Mouse (Mus musculus) hindbrain, embryonic 15.5 days (tissue): ENCODE data around the gene Pcif1. TPM values are rescaled to one million over a fixed set of nuclear protein-coding genes. Genes with fewer than 3 reads are reported as not detected.

Source experiments
- ATAC-seq: fragments of 200-750 bp; cut with Nextera tagmentation; 2 replicates; pipeline ENCODE4 v1.8.0; 2017; ENCODE audit warnings: low read depth, moderate number of reproducible peaks, moderate TSS enrichment; ENCODE audit not compliant: low FRiP score
- H3K27ac ChIP-seq: fragments of 300-500 bp; sonication (generic); replicated peaks from 2 replicates; pipeline ENCODE4 v1.5.1; 2015; ENCODE audit warnings: mild to moderate bottlenecking, inconsistent platforms
- H3K27me3 ChIP-seq: fragments of 300-500 bp; sonication (generic); 2 replicates; pipeline ENCODE4 v1.6.1; 2015; ENCODE audit warnings: control low read depth, inconsistent platforms
- H3K36me3 ChIP-seq: fragments of 300-500 bp; sonication (generic); 2 replicates; pipeline ENCODE4 v1.6.1; 2015; ENCODE audit warnings: control low read depth, inconsistent platforms
- H3K4me1 ChIP-seq: fragments of 300-500 bp; sonication (generic); replicated peaks from 2 replicates; pipeline ENCODE4 v1.6.1; 2015; ENCODE audit warnings: control low read depth, inconsistent platforms
- H3K4me2 ChIP-seq: fragments of 300-500 bp; sonication (generic); 2 replicates; pipeline ENCODE4 v1.6.1; 2015; ENCODE audit warnings: moderate library complexity, mild to moderate bottlenecking, inconsistent platforms
- H3K4me3 ChIP-seq: fragments of 300-500 bp; sonication (generic); 2 replicates; pipeline ENCODE4 v1.5.1; 2015; ENCODE audit warnings: mild to moderate bottlenecking, inconsistent platforms
- H3K9ac ChIP-seq: fragments of 300-500 bp; sonication (generic); 2 replicates; pipeline ENCODE4 v1.6.1; 2015; ENCODE audit warnings: inconsistent platforms
- H3K9me3 ChIP-seq: fragments of 300-500 bp; sonication (generic); 2 replicates; pipeline ENCODE4 v1.6.1; 2016; ENCODE audit warnings: control low read depth, inconsistent platforms
- WGBS: fragments of 180-500 bp; shearing (Covaris S2); methylation state at CpG from one replicate; pipeline ENCODE4 v1.1.7; 2015; 5-methylcytosine and 5-hydroxymethylcytosine counted together
- polyA plus RNA-seq: library from polyadenylated mRNA; unstranded; fragments of >200 nt; fragmentation: Nextera tagmentation; extraction: Ambion mirVana; gene quantifications from 2 replicates; pipeline ENCODE4 v1.2.1, GENCODE M21; 2015

The Pcif1 gene
- polyA plus RNA-seq, 1 experiment from 2014 or later, result 78.5 TPM

DNA sequence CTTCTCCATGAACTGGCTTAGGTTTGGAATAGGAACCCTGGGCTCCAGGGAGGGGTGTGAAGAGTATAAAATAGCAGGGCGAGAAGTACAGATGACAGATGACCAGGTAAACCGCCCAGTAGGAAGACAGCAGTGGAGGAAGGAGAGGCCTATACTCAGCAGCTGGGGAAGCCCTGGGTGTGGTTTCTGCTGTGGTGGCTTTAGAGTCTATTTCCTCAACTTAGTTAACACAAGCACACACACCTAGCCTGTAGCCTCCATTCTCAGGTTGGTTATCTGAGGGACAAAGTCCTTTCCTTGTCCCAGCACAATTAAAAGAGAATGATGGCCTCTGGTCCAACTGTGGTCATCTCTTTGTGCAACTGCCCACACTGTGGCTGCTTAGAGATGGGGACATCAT is 10.9 kb downstream of the Pcif1 start:
- Histone ChIP-seq H3K27ac (no peak overlapping the region), H3K9me3 (no peaks in the 10 kb centered on the region)

DNA sequence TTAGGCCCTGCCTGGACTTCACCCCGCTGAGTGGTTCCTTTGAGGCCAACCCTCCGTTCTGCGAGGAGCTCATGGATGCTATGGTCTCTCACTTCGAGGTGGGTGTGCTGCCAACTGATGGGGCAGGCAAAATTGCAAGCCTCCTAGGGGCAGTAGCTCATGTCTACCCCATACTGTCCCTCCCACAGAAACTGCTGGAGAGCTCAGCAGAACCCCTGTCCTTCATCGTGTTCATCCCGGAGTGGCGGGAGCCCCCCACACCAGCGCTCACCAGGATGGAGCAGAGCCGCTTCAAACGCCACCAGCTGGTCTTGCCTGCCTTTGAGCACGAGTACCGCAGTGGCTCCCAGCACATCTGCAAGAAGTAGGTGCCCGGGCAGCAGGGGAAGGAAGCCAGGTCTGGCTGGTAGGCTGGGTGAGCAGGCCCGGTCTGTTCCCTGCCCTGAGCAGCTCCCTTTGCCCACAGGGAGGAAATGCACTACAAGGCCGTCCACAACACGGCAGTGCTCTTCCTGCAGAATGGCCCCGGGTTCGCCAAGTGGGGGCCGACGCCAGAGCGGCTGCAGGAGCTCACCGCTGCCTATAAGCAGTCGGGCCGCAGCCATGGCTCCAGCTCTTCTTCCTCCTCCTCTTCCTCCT is 11.4 kb downstream of the Pcif1 start:
- H3K36me3 ChIP-seq, result peaks cover 96% of the 10 kb centered on the region

More for the DNA sequence above, 10.9 kb downstream of the Pcif1 start:
- WGBS, result 93% methylated on average over 2 of the region's 2 CpGs
- Histone ChIP-seq H3K9ac (no peak overlapping the region), H3K4me2 (no peak overlapping the region), H3K4me1 (no peaks in the 10 kb centered on the region), H3K27me3 (no peaks in the 10 kb centered on the region), H3K4me3 (no peak overlapping the region), H3K36me3 (peaks cover 95% of the 10 kb centered on the region)
- ATAC-seq, result no peak

DNA sequence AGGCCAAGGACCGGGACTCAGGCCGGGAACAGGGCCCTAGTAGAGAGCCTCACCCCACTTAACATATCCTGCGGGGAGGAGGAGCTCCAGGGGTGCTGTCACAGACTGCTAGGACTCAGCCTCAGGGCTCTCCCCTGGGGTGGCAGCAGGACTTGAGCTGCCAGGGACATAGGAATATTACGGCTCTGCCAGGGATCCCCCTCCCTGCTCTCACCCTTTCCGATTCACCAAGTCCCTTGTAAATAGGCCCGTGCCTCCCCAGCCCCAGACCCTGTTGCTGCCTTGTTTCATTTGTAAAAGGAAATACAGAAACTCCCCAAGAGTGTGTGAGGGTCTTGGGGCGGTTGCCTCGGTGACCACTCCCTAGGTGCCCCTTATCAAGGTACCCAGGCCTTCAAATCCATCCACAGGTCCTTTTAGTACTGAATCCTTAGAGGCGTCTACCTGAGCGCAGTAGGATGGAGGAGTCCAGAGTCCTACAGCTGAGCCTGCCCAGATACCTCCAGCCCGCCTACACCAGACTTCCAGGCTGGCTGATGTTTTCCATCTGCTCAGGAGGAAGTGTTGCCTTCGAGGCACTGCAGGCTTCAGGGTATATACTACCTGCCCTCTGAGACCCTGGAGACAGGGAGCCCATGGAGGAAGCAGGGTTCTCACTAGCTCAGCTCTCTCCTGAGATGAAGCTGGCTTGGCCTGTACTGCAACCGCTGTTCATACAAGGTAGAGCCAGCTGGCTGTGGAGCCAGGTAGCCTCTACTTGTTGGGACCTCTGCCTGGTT is 12.1 kb downstream of the Pcif1 start:
- no peak overlapping the region for H3K4me3 ChIP-seq
- no peak for ATAC-seq
- WGBS, result 90% methylated on average over 13 of the region's 13 CpGs

More for the DNA sequence above, 11.4 kb downstream of the Pcif1 start:
- Histone ChIP-seq H3K27ac (no peak overlapping the region), H3K4me1 (no peaks in the 10 kb centered on the region), H3K9me3 (no peaks in the 10 kb centered on the region), H3K27me3 (no peaks in the 10 kb centered on the region), H3K4me2 (no peak overlapping the region), H3K4me3 (no peak overlapping the region), H3K9ac (no peak overlapping the region)
- no peak for ATAC-seq
- WGBS, result 94% methylated on average over 24 of the region's 24 CpGs

DNA sequence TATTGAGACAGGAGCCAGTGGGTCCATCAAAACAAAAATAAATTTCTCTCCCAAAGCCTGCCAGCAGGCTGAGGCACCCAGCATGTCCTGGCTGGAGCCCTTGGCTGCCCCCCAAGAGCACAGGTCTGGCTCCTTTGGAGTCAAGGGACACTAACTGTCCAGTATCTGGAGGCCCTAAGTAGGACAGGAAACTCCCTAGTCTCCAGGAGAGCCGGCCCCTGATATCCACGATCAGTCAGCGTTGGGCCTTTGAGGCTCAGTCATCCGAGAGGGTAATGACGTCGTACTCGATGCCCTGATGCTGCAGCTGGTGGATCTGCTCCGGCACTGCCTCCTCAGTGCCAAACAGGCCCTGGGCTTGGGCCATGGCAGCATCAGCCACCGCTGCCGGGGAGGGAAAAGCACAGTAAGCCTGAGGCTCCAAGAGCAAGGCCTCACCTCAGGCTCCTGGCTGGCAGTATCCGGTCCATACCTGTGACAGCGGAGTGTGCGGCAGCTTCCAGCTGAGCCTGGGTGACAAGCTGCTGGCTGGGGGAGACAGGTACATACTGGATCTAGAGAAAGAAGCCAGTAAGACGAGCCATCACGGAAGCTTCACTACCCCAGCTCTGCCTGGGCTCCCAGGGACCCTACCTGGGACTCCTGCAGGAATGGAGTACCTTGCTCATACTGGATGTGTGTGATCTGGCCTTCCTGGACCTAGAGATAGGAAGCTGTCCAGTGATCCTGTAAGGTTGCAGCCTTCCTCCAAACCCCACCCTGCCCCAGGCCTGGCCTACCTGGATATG is 13.0 kb downstream of the Pcif1 start:
- ATAC-seq, result no peak
- Histone ChIP-seq H3K9me3 (no peaks in the 10 kb centered on the region), H3K4me3 (no peak overlapping the region), H3K4me1 (no peaks in the 10 kb centered on the region), H3K9ac (no peak overlapping the region), H3K4me2 (no peak overlapping the region), H3K27me3 (no peaks in the 10 kb centered on the region), H3K27ac (no peak overlapping the region), H3K36me3 (peaks cover 96% of the 10 kb centered on the region)
- WGBS, result 79% methylated on average over 15 of the region's 15 CpGs

More for the DNA sequence above, 12.1 kb downstream of the Pcif1 start:
- Histone ChIP-seq H3K9ac (no peak overlapping the region), H3K4me1 (no peaks in the 10 kb centered on the region), H3K27ac (no peak overlapping the region), H3K4me2 (no peak overlapping the region), H3K36me3 (peaks cover 96% of the 10 kb centered on the region), H3K27me3 (no peaks in the 10 kb centered on the region), H3K9me3 (no peaks in the 10 kb centered on the region)

DNA sequence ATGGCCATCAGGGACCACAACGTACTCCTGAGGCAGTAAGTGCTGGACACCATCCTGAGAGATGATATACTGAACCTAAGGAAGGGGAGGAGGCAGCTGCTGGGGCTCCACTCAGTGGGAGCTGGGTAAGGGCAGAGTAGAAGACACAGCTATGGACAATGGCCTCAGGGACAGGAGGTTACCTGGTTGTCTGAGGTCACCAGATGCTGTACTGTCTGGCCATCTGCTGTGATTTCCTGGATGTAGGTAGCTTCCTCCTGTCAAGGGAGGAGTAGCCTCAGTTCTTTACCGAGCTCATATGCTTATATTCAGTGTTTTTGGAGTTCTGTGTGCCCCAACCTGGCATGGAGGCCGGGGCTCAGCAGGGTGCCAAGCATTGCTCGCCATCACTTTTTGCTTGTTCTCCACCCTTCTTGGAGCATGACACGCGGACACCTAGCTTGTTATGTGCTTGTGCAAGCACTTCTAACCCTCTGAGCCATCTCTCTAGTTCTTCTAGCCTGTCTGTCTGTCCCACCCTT is 13.7 kb downstream of the Pcif1 start:
- no peaks in the 10 kb centered on the region for H3K27me3 ChIP-seq
- peaks cover 96% of the 10 kb centered on the region for H3K36me3 ChIP-seq
- 86% methylated on average over 6 of the region's 6 CpGs for WGBS
- no peak for ATAC-seq
- no peaks in the 10 kb centered on the region for H3K9me3 ChIP-seq
- no peak overlapping the region for H3K4me2 ChIP-seq
- H3K4me3 ChIP-seq, result no peak overlapping the region
- H3K4me1 ChIP-seq, result no peaks in the 10 kb centered on the region
- no peak overlapping the region for H3K9ac ChIP-seq
- no peak overlapping the region for H3K27ac ChIP-seq

DNA sequence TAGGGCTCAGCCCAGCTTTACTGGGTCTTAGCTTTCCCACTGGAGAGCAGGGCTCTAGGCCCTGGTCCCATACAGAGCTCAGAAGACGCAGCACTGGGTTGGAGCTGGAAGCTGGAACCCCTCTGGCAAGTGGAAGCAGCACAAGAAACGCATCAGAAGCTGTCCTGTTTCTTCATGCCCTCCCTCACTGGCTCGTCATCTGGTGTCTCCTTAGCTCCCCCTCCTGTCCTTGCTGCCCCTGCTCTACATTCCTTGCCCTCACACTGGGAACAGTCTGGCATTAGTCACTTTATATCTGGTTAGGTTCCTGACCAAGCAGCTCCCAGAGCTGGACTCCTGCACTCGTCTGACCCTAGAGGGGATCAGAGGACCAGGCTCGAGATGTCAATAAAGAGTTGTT is 14.9 kb downstream of the Pcif1 start:
- Histone ChIP-seq H3K36me3 (peaks cover 96% of the 10 kb centered on the region), H3K9me3 (no peaks in the 10 kb centered on the region), H3K4me3 (no peak overlapping the region), H3K4me2 (no peak overlapping the region), H3K9ac (no peak overlapping the region), H3K27me3 (no peaks in the 10 kb centered on the region), H3K27ac (no peak overlapping the region), H3K4me1 (no peaks in the 10 kb centered on the region)
- ATAC-seq, result no peak
- 64% methylated on average over 5 of the region's 5 CpGs for WGBS

DNA sequence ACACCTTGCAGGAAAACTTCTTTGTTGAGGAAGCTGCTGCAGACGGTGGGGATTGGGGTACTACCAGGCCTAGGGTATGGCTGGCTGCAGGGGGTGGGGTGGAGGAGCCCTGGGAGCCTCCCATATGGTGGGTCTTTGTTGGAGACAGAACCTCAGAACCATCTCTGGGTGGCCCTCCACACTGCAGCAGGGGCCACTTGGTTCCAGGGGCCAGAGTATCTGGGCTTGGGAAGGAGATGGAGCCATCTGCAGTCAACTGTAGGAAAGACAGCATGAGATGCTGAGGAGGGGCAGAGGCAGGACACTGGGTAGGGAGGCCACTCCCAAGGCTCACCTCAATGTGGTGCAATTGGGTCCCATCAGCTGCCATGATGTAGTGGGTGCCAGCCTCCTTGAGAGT is 15.5 kb downstream of the Pcif1 start:
- Histone ChIP-seq H3K9me3 (no peaks in the 10 kb centered on the region), H3K27ac (no peak overlapping the region)

DNA sequence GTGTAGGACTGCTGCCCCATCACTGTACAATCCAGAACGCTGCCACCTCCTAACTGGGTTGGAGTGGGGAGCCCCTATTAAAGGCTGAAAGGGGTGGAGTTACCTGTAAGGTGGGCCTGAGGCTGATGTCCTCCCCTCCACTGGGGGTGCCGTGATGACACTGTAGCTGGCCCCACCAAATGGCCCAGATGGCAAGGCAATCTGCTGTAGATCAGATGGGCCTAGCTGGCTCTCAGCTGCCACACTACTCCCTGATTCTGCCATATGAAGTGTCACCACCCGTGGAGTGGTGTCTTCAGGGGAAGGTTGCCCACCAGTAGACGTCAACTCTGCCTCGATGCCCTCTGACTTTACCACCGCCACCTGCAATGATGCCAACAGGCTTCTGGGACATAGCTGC is 16.8 kb downstream of the Pcif1 start:
- 89% methylated on average over 6 of the region's 6 CpGs for WGBS
- no peak for ATAC-seq
- no peaks in the 10 kb centered on the region for H3K27me3 ChIP-seq
- H3K4me1 ChIP-seq, result no peaks in the 10 kb centered on the region
- H3K9me3 ChIP-seq, result no peaks in the 10 kb centered on the region
- no peak overlapping the region for H3K9ac ChIP-seq
- H3K4me3 ChIP-seq, result no peak overlapping the region
- H3K36me3 ChIP-seq, result peaks cover 96% of the 10 kb centered on the region
- no peak overlapping the region for H3K27ac ChIP-seq
- no peak overlapping the region for H3K4me2 ChIP-seq

More for the DNA sequence above, 15.5 kb downstream of the Pcif1 start:
- no peak overlapping the region for H3K4me2 ChIP-seq
- no peak overlapping the region for H3K4me3 ChIP-seq
- H3K36me3 ChIP-seq, result peaks cover 96% of the 10 kb centered on the region
- no peak for ATAC-seq
- H3K9ac ChIP-seq, result no peak overlapping the region
- 78% methylated on average over 1 of the region's 1 CpGs for WGBS
- H3K4me1 ChIP-seq, result no peaks in the 10 kb centered on the region
- no peaks in the 10 kb centered on the region for H3K27me3 ChIP-seq

DNA sequence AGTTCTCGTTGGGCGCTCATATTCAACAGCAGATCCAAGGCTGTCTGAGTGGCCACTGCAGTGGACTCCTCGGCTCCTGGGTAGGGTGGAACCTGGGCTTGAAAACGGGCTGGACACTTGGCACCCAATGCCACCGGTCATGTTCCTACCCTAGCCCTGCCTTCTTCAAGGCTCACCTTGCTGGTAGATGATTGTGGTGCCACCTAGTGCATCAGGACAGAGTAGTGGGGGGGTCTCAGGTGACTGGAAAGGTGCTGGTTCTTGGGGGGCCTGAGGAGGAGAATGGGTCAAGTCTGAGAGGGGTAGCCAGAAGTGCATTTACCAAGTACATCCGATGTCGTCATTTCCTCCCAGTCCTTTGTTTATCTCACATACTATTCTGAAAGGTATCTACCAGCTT is 18.9 kb downstream of the Pcif1 start:
- no peaks in the 10 kb centered on the region for H3K9me3 ChIP-seq
- no peak overlapping the region for H3K4me3 ChIP-seq
- H3K27me3 ChIP-seq, result no peaks in the 10 kb centered on the region
- H3K36me3 ChIP-seq, result peaks cover 94% of the 10 kb centered on the region
- no peak overlapping the region for H3K4me2 ChIP-seq
- no peak overlapping the region for H3K27ac ChIP-seq
- WGBS, result 97% methylated on average over 7 of the region's 7 CpGs
- H3K9ac ChIP-seq, result no peak overlapping the region
- no peak for ATAC-seq
- H3K4me1 ChIP-seq, result no peaks in the 10 kb centered on the region

DNA sequence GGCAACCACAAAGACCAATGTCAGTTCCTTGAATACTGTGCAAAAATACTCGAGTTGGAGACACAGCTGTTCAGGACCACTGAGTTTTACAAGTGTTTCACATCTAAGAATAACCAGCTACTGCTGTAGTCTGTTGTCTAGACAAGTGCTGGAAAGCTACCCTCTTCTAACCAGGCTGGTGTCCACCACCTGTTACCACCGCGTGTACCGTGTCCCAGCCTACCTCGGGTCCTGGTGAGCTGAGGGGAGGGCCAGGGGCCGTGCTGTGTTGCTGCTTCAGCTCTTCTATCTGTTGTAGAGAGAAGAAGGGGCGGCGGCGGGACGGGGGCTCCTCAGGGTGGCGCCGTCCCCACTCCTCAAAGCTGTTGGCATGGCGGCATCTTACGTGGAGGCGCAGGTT is 19.9 kb downstream of the Pcif1 start:
- H3K9me3 ChIP-seq, result no peaks in the 10 kb centered on the region
- 93% methylated on average over 15 of the region's 15 CpGs for WGBS
- H3K4me1 ChIP-seq, result no peaks in the 10 kb centered on the region
- no peak for ATAC-seq
- H3K27me3 ChIP-seq, result no peaks in the 10 kb centered on the region
- no peak overlapping the region for H3K4me2 ChIP-seq
- no peak overlapping the region for H3K27ac ChIP-seq
- H3K9ac ChIP-seq, result no peak overlapping the region
- no peak overlapping the region for H3K4me3 ChIP-seq
- peaks cover 93% of the 10 kb centered on the region for H3K36me3 ChIP-seq

DNA sequence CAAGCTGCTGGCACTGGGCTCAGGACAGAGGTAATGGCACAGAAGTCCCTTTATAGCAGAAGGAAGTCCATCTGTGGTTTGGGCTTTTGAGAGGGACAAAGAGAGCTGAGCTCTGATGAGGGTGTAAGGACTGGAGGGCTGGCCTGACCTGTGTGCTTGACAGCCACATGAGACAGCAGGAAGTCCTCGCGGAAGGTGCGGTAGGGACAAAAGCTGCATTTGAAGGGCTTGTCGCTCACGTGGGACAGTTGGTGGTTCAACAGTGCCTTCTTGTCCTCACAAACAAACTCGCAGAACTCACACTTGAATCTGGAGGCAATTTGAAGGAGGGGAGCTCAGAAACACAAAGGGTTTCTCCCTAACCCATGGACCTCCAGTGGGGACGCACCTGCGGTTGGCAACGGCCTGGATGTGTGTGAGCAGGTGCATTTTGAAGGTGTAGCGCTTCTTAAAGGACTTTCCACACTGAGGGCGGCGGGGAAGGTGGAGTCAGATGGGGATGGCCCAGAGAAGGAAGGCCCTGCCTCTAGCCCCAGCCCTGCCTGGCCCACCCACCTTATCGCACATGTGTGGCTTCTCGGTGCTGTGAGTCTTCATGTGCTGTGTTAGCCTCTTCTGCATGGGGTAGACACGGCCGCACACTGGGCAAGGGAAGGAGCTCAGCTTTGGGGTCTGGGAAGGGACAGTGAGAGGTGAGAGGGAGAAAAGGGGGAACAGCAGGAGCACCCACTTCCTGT is 20.8 kb downstream of the Pcif1 start:
- Histone ChIP-seq H3K4me1 (no peaks in the 10 kb centered on the region), H3K4me3 (no peak overlapping the region), H3K9ac (no peak overlapping the region), H3K27me3 (no peaks in the 10 kb centered on the region), H3K9me3 (no peaks in the 10 kb centered on the region), H3K36me3 (peaks cover 93% of the 10 kb centered on the region), H3K4me2 (no peak overlapping the region), H3K27ac (no peak overlapping the region)
- WGBS, result 93% methylated on average over 16 of the region's 16 CpGs
- no peak for ATAC-seq
